Mouse (Mus musculus) embryonic facial prominence, embryonic 14.5 days (tissue): Measurements from ENCODE around the gene Gzma. TPM values are rescaled to one million over a fixed set of nuclear protein-coding genes. Genes with fewer than 3 reads are reported as not detected.

Experiments used
- polyA plus RNA-seq: library from polyadenylated mRNA; unstranded; fragments of >200 nt; fragmentation: Nextera tagmentation; extraction: Ambion mirVana; gene quantifications from 2 replicates; pipeline ENCODE4 v1.2.1, GENCODE M21; 2014

The Gzma gene
- polyA plus RNA-seq, 1 experiment from 2014 or later, result 0.46 TPM

Other genes starting within 250 kb of the Gzma start
- 56.6 and 63.6 TPM in 2 replicates for gene Mtrex, start 173.6 kb downstream of the Gzma start, polyA plus RNA-seq
- gene Dhx29, start 173.5 kb downstream of the Gzma start, polyA plus RNA-seq, result 21.3 and 22.2 TPM in 2 replicates
- gene Ccno, start 113.2 kb downstream of the Gzma start, polyA plus RNA-seq, result 4.1 and 9.0 TPM in 2 replicates
- gene Mcidas, start 107.1 kb downstream of the Gzma start, polyA plus RNA-seq, result 1.8 and 4.1 TPM in 2 replicates
- gene Cdc20b, start 65.9 kb downstream of the Gzma start, polyA plus RNA-seq, result 0.46 and 2.0 TPM in 2 replicates
- gene Gpx8, start 54.6 kb downstream of the Gzma start, polyA plus RNA-seq, result 210 and 222 TPM in 2 replicates
- gene Esm1, start 108.7 kb upstream of the Gzma start, polyA plus RNA-seq, result 1.8 and 2.3 TPM in 2 replicates
- gene Gzmk, start 124.9 kb upstream of the Gzma start, polyA plus RNA-seq, result not detected in 2 replicates
- 6.9 and 7.4 TPM in 2 replicates for gene BC067074, start 192.2 kb upstream of the Gzma start, polyA plus RNA-seq